Mouse (Mus musculus): ENCODE measurements at regions not wholly inside any gene's neighbourhood (a gene's known extent, or its start where the extent isn't known, plus 50 kb on each side); places are given as distances from the start of the nearest gene placed in this dataset.

GRCm38 (mm10) chr14:106190721-106191120 is 84.7 kb downstream of the Trim52 start:
- no peak for DNase-seq (ENCODE audit: extremely low spot score, low read depth, low spot score)

- no peak for DNase-seq (ENCODE audit: extremely low spot score, low read depth, low spot score)
Measured at GRCm38 (mm10) chr14:106193583-106193982, 87.6 kb downstream of the Trim52 start.

- DNase-seq (ENCODE audit: extremely low spot score, low read depth, low spot score), result no peak
Measured at GRCm38 (mm10) chr14:106194104-106194503, 88.1 kb downstream of the Trim52 start.

- DNase-seq (ENCODE audit: extremely low spot score, low read depth, low spot score), result no peak
Measured at GRCm38 (mm10) chr14:106197826-106198225, 91.8 kb downstream of the Trim52 start.

GRCm38 (mm10) chr14:106199109-106199508 is 93.1 kb downstream of the Trim52 start:
- no peak for DNase-seq (ENCODE audit: extremely low spot score, low read depth, low spot score)

GRCm38 (mm10) chr14:106199536-106200319 is 93.7 kb downstream of the Trim52 start:
- no peak for DNase-seq (ENCODE audit: extremely low spot score, low read depth, low spot score)

GRCm38 (mm10) chr14:106211062-106211461 is 105.1 kb downstream of the Trim52 start:
- no peak for DNase-seq (ENCODE audit: extremely low spot score, low read depth, low spot score)

GRCm38 (mm10) chr14:106217681-106218080 is 111.7 kb downstream of the Trim52 start:
- no peak for DNase-seq (ENCODE audit: extremely low spot score, low read depth, low spot score)

GRCm38 (mm10) chr14:106219293-106219797 is 113.3 kb downstream of the Trim52 start:
- no peak for DNase-seq (ENCODE audit: extremely low spot score, low read depth, low spot score)

- no peak for DNase-seq (ENCODE audit: extremely low spot score, low read depth, low spot score)
Measured at GRCm38 (mm10) chr14:106225401-106225800, 119.4 kb downstream of the Trim52 start.

GRCm38 (mm10) chr14:106241721-106242405 is 135.9 kb downstream of the Trim52 start:
- DNase-seq (ENCODE audit: extremely low spot score, low read depth, low spot score), result no peak

GRCm38 (mm10) chr14:106259396-106260108 is 153.6 kb downstream of the Trim52 start:
- DNase-seq (ENCODE audit: extremely low spot score, low read depth, low spot score), result peak; percentile 62

GRCm38 (mm10) chr14:106265290-106265689 is 159.3 kb downstream of the Trim52 start:
- DNase-seq (ENCODE audit: extremely low spot score, low read depth, low spot score), result no peak

GRCm38 (mm10) chr14:106267679-106268561 is 161.9 kb downstream of the Trim52 start:
- DNase-seq (ENCODE audit: extremely low spot score, low read depth, low spot score), result no peak

GRCm38 (mm10) chr14:106269680-106270079 is 163.7 kb downstream of the Trim52 start:
- DNase-seq (ENCODE audit: extremely low spot score, low read depth, low spot score), result peak; percentile 42

- DNase-seq (ENCODE audit: extremely low spot score, low read depth, low spot score), result no peak
Measured at GRCm38 (mm10) chr14:106313558-106313957, 207.6 kb downstream of the Trim52 start.

- no peak for DNase-seq (ENCODE audit: extremely low spot score, low read depth, low spot score)
Measured at GRCm38 (mm10) chr14:106314079-106314551, 208.1 kb downstream of the Trim52 start.

- DNase-seq (ENCODE audit: extremely low spot score, low read depth, low spot score), result no peak
Measured at GRCm38 (mm10) chr14:106318767-106319166, 212.8 kb downstream of the Trim52 start.

- DNase-seq (ENCODE audit: extremely low spot score, low read depth, low spot score), result no peak
Measured at GRCm38 (mm10) chr14:106327653-106328283, 221.8 kb downstream of the Trim52 start.
